Mouse (Mus musculus) brain, adult 2 months (tissue): ENCODE measurements at regions not wholly inside any gene's neighbourhood (a gene's known extent, or its start where the extent isn't known, plus 50 kb on each side); places are given as distances from the start of the nearest gene placed in this dataset.

Experiments used
- DNase-seq: peaks from one replicate; pipeline ENCODE4 v3.0.0; 2011; ENCODE audit warnings: low read depth, low spot score

GRCm38 (mm10) chr13:69867296-69868065, 65.3 kb downstream of the Med10 start:
- DNase-seq = peak; percentile 88

- DNase-seq = no peak
Observed at GRCm38 (mm10) chr13:69896536-69896935, 94.3 kb downstream of the Med10 start.

GRCm38 (mm10) chr13:69901139-69901538, 98.9 kb downstream of the Med10 start:
- DNase-seq = peak; percentile 29

GRCm38 (mm10) chr13:69906802-69907537, 104.8 kb downstream of the Med10 start:
- no peak for DNase-seq

GRCm38 (mm10) chr13:69915796-69916195, 113.6 kb downstream of the Med10 start:
- no peak for DNase-seq

GRCm38 (mm10) chr13:69932695-69933550, 130.7 kb downstream of the Med10 start:
- DNase-seq = no peak

GRCm38 (mm10) chr13:69933551-69933845, 131.3 kb downstream of the Med10 start:
- DNase-seq = peak; percentile 95

- DNase-seq = no peak
Observed at GRCm38 (mm10) chr13:69939791-69940190, 137.6 kb downstream of the Med10 start.

GRCm38 (mm10) chr13:69944651-69945050, 142.5 kb downstream of the Med10 start:
- DNase-seq = no peak

- DNase-seq = peak; percentile 92
Observed at GRCm38 (mm10) chr13:69946615-69947014, 144.4 kb downstream of the Med10 start.

- DNase-seq = peak; percentile 35
Observed at GRCm38 (mm10) chr13:69952061-69952460, 149.9 kb downstream of the Med10 start.

- no peak for DNase-seq
Observed at GRCm38 (mm10) chr13:69954171-69954570, 152.0 kb downstream of the Med10 start.

GRCm38 (mm10) chr13:69955503-69955902, 153.3 kb downstream of the Med10 start:
- DNase-seq = peak; percentile 69

GRCm38 (mm10) chr13:69963944-69964343, 161.7 kb downstream of the Med10 start:
- no peak for DNase-seq

- no peak for DNase-seq
Observed at GRCm38 (mm10) chr13:69971281-69972057, 169.3 kb downstream of the Med10 start.

GRCm38 (mm10) chr13:69974835-69975234, 172.6 kb downstream of the Med10 start:
- peak; percentile 12 for DNase-seq

GRCm38 (mm10) chr13:69984159-69984558, 182.0 kb downstream of the Med10 start:
- no peak for DNase-seq

GRCm38 (mm10) chr13:69987181-69987580, 185.0 kb downstream of the Med10 start:
- peak; percentile 71 for DNase-seq

GRCm38 (mm10) chr13:69988319-69988718, 186.1 kb downstream of the Med10 start:
- peak; percentile 8 for DNase-seq

- DNase-seq = peak; percentile 75
Observed at GRCm38 (mm10) chr13:69991253-69991891, 189.2 kb downstream of the Med10 start.

GRCm38 (mm10) chr13:69991892-69992261, 189.7 kb downstream of the Med10 start:
- peak; percentile 37 for DNase-seq
